Mouse (Mus musculus) forelimb bud, embryonic 11.5 days (tissue): ENCODE measurements around the gene B4galt1.

Experiments
- DNase-seq: peaks from one replicate; pipeline ENCODE4 v3.0.0-alpha.2; 2012; ENCODE audit warnings: low read depth, low spot score

Gene B4galt1

GRCm38 (mm10) chr4:40853565-40854386 lies at the start of gene B4galt1:
Gene B4galt1, minus strand, starts transcription at chr4:40854005.
- DNase-seq = peak; percentile 99

GRCm38 (mm10) chr4:40900612-40901011 lies 46.8 kb upstream of the B4galt1 start:
- no peak for DNase-seq

- DNase-seq = no peak
Measured at GRCm38 (mm10) chr4:40900071-40900470, 46.3 kb upstream of the B4galt1 start.

- no peak for DNase-seq
Measured at GRCm38 (mm10) chr4:40899264-40899663, 45.5 kb upstream of the B4galt1 start.

- no peak for DNase-seq
Measured at GRCm38 (mm10) chr4:40898476-40899044, 44.8 kb upstream of the B4galt1 start.

- DNase-seq = no peak
Measured at GRCm38 (mm10) chr4:40895646-40896045, 41.8 kb upstream of the B4galt1 start.

- DNase-seq = no peak
Measured at GRCm38 (mm10) chr4:40895118-40895517, 41.3 kb upstream of the B4galt1 start.

GRCm38 (mm10) chr4:40891206-40891605 lies 37.4 kb upstream of the B4galt1 start:
- no peak for DNase-seq

GRCm38 (mm10) chr4:40889983-40890382 lies 36.2 kb upstream of the B4galt1 start:
- no peak for DNase-seq

- no peak for DNase-seq
Measured at GRCm38 (mm10) chr4:40889252-40889651, 35.4 kb upstream of the B4galt1 start.

- no peak for DNase-seq
Measured at GRCm38 (mm10) chr4:40888839-40889238, 35.0 kb upstream of the B4galt1 start.

- DNase-seq = no peak
Measured at GRCm38 (mm10) chr4:40885883-40886282, 32.1 kb upstream of the B4galt1 start.

- DNase-seq = no peak
Measured at GRCm38 (mm10) chr4:40885166-40885525, 31.3 kb upstream of the B4galt1 start.

GRCm38 (mm10) chr4:40884282-40885165 lies 30.7 kb upstream of the B4galt1 start:
- DNase-seq = no peak

- DNase-seq = no peak
Measured at GRCm38 (mm10) chr4:40883200-40883599, 29.4 kb upstream of the B4galt1 start.

- DNase-seq = no peak
Measured at GRCm38 (mm10) chr4:40877528-40877927, 23.7 kb upstream of the B4galt1 start.

- peak; percentile 52 for DNase-seq
Measured at GRCm38 (mm10) chr4:40876814-40877371, 23.1 kb upstream of the B4galt1 start.

- no peak for DNase-seq
Measured at GRCm38 (mm10) chr4:40875842-40876241, 22.0 kb upstream of the B4galt1 start.

- DNase-seq = no peak
Measured at GRCm38 (mm10) chr4:40874794-40875552, 21.2 kb upstream of the B4galt1 start.

GRCm38 (mm10) chr4:40874151-40874600 lies 20.4 kb upstream of the B4galt1 start:
- no peak for DNase-seq

GRCm38 (mm10) chr4:40873320-40873719 lies 19.5 kb upstream of the B4galt1 start:
- no peak for DNase-seq
